ENCODE assay signal across 10 mouse cellular contexts in the genomic region with DNA sequence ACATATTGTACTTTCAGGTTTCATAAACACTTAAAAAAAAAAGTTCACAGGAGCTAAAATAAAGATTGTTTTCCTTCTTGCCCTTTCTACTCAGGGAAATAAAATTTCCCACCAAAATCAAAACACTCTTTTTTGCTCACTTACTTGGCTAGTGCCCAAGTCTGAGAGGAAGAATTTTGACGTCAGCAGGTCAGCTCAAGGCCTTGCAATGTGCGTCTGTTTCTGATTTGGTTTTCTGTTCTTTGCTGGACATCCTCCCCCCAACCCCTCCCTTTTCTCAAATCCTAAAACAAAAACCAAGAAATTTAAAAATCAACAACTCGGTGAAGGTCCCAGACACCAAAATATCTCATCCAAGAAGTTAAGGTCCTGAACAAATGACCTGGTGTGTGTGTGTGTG.
DNase-seq lines count a peak whose midpoint lies in the region; ATAC-seq lines count a peak whose summit lies in the region.
"Had no signal": no experiment of that assay in that cellular context is flagged by ENCODE, and none has a peak within 500 bp of the region (broad histone marks: within the 10 kb centered on the region; RNA-seq: fewer than 3 reads in every experiment).

No protein-coding gene starts in this region.

- no peak overlapping the region for H3K4me2 ChIP-seq in neural tube, embryonic 13.5 days
- H3K4me2 ChIP-seq in embryonic facial prominence, embryonic 13.5 days = no peak overlapping the region
- H3K4me2 ChIP-seq in kidney, embryonic 15.5 days = no peak overlapping the region
- no peak overlapping the region for H3K4me2 ChIP-seq in neural tube, embryonic 15.5 days

- ATAC-seq in neural tube, embryonic 13.5 days (ENCODE audit: low read depth) = no peak
- ATAC-seq in embryonic facial prominence, embryonic 13.5 days (ENCODE audit: insufficient number of reproducible peaks, insufficient read depth, low FRiP score, low TSS enrichment, low read depth) = no peak
- no peak; the same call in 1 of the 2 replicates for ATAC-seq in kidney, embryonic 15.5 days (replicated peaks; ENCODE audit: low FRiP score)
- ATAC-seq in neural tube, embryonic 15.5 days (ENCODE audit: low FRiP score) = no peak

- 0 out of 2 replicates have a peak overlapping the region, but pooled peaks have one; percentile 15 for H3K27ac ChIP-seq in neural tube, embryonic 13.5 days (replicated peaks)
- H3K27ac ChIP-seq in embryonic facial prominence, embryonic 13.5 days = peak overlapping the region; percentile 55
- H3K27ac ChIP-seq in kidney, embryonic 15.5 days = peak overlapping the region; percentile 47; the same call in 1 of the 2 replicates
- H3K27ac ChIP-seq in neural tube, embryonic 15.5 days (replicated peaks) = 0 out of 2 replicates have a peak overlapping the region, but pooled peaks have one; percentile 28

- no peak for DNase-seq in neural tube, embryonic 10.5 days (ENCODE audit: extremely low spot score, low spot score)
- no peak for DNase-seq in urinary bladder, postnatal 25 days (ENCODE audit: low spot score)
- DNase-seq in spleen, adult 18-20 months = no peak
- no peak for DNase-seq in right cerebral cortex, postnatal 36 days (ENCODE audit: low spot score in 2 of 2)
- DNase-seq: thymus, adult 18-20 months had no signal

- H3K9me3 ChIP-seq in neural tube, embryonic 13.5 days = no peaks in the 10 kb centered on the region
- H3K9me3 ChIP-seq in embryonic facial prominence, embryonic 13.5 days = no peaks in the 10 kb centered on the region
- H3K9me3 ChIP-seq in kidney, embryonic 15.5 days (replicated peaks) = no peaks in the 10 kb centered on the region; the same call in 1 of the 2 replicates
- no peaks in the 10 kb centered on the region for H3K9me3 ChIP-seq in neural tube, embryonic 15.5 days (replicated peaks)

- 72% methylated on average over 3 of the region's 3 CpGs for WGBS in neural tube, embryonic 13.5 days
- 26% methylated on average over 3 of the region's 3 CpGs for WGBS in embryonic facial prominence, embryonic 13.5 days
- WGBS in kidney, embryonic 15.5 days = 36% methylated on average over 3 of the region's 3 CpGs
- WGBS in neural tube, embryonic 15.5 days = 78% methylated on average over 3 of the region's 3 CpGs

- H3K27me3 ChIP-seq in neural tube, embryonic 13.5 days = no peaks in the 10 kb centered on the region
- H3K27me3 ChIP-seq in embryonic facial prominence, embryonic 13.5 days = no peaks in the 10 kb centered on the region
- no peaks in the 10 kb centered on the region for H3K27me3 ChIP-seq in kidney, embryonic 15.5 days
- no peaks in the 10 kb centered on the region for H3K27me3 ChIP-seq in neural tube, embryonic 15.5 days (replicated peaks)

- no peak overlapping the region for H3K9ac ChIP-seq in neural tube, embryonic 13.5 days
- H3K9ac ChIP-seq in embryonic facial prominence, embryonic 13.5 days = no peak overlapping the region
- no peak overlapping the region for H3K9ac ChIP-seq in kidney, embryonic 15.5 days
- no peak overlapping the region for H3K9ac ChIP-seq in neural tube, embryonic 15.5 days (replicated peaks)

- H3K4me3 ChIP-seq in neural tube, embryonic 13.5 days = no peak overlapping the region
- H3K4me3 ChIP-seq in embryonic facial prominence, embryonic 13.5 days = no peak overlapping the region
- H3K4me3 ChIP-seq in kidney, embryonic 15.5 days (replicated peaks) = no peak overlapping the region
- H3K4me3 ChIP-seq in neural tube, embryonic 15.5 days (replicated peaks) = no peak overlapping the region
- H3K4me3 ChIP-seq: left cerebral cortex, adult 2 months had no signal

- H3K4me1 ChIP-seq in neural tube, embryonic 13.5 days (replicated peaks) = 0 out of 2 replicates have a peak, but pooled peaks cover 3% of the 10 kb centered on the region
- H3K4me1 ChIP-seq in embryonic facial prominence, embryonic 13.5 days = no peaks in the 10 kb centered on the region
- H3K4me1 ChIP-seq in kidney, embryonic 15.5 days = peaks cover 14% of the 10 kb centered on the region
- no peaks in the 10 kb centered on the region for H3K4me1 ChIP-seq in neural tube, embryonic 15.5 days

- H3K36me3 ChIP-seq in neural tube, embryonic 13.5 days = peaks cover 42% of the 10 kb centered on the region
- H3K36me3 ChIP-seq in embryonic facial prominence, embryonic 13.5 days = peaks cover 37% of the 10 kb centered on the region
- peaks cover 29% of the 10 kb centered on the region for H3K36me3 ChIP-seq in kidney, embryonic 15.5 days
- H3K36me3 ChIP-seq in neural tube, embryonic 15.5 days = peaks cover 15% of the 10 kb centered on the region
